Mouse (Mus musculus) left cerebral cortex, postnatal 36 days (tissue): Measurements from ENCODE around the gene Nfya. TPM values are rescaled to one million over a fixed set of nuclear protein-coding genes. Genes with fewer than 3 reads are reported as not detected.

Source experiments
- DNase-seq, 2 experiments: peaks; one replicate each; pipeline ENCODE4 v3.0.0; 2021 to 2022; ENCODE audit warnings: low spot score in 2 of 2, mixed read lengths in 1 of 2
- intact Hi-C: fragments of 180-260 bp; cut with DNase I; formaldehyde crosslinking; loops from one replicate; pipeline ENCODE4 v1.15.1; 2025
- total RNA-seq, 2 experiments: library from RNA; stranded (reverse); gene quantifications; 2 replicates each; pipeline ENCODE4 v1.2.3; 2021

The Nfya gene
- 10 to 100 TPM; 25.4 to 27.9 TPM for total RNA-seq

DNA sequence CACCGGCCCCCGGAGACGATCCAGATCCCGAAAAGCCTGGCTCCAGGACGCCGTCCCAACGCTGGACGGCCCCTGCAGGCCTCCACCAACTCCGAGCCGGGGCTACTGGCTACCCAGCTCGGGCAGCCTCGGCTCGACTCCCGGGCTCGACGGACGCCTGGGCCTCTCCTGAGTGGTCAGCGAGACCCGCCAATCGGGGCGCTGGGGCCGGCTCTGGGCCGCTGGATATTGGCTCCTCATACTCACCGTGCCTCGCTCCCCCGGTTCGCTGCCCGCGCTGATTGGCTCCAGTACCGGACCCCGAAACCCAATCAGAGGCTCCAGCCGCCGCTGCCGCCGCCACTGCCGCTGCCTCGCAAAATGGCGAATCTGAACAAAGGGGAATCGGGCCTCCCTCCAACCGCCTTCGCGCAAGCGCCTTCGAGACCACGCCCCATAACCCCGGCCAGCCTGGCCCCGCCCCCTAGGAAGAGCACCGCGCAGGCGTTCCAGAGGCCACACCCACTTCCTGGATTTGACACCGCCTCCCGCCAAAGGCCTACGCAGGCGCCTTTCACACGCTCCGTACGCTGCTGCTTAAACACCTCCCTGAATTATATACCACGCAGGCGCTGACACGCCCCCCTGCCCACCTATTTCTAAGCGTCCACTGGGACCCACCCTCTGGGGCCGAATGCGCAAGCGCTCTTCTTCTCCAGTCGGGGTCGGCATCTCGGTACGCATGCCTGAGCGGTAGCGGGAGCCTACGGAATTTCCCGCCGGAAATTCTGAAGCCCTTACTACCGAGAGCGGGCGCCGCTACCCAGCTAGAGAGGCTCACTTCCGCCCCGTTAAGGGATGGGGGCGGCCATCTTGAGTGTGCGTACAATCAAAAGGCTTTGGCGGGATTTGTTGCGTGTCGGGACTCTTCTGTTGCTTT is at the start of gene Nfya, which contains the start of gene Oard1:
TSS of gene Nfya (minus strand) at position 527 of the 919 bp plus-strand sequence.
TSS of gene Oard1 (plus strand) at position 635 of the 919 bp plus-strand sequence.
- peak; percentile 100 for DNase-seq
- intact Hi-C loops = loop anchor here (5.0 to 10.0 kb wide), 3 partner anchors 72 to 995 kb away; no protein-coding TSS in a partner anchor

DNA sequence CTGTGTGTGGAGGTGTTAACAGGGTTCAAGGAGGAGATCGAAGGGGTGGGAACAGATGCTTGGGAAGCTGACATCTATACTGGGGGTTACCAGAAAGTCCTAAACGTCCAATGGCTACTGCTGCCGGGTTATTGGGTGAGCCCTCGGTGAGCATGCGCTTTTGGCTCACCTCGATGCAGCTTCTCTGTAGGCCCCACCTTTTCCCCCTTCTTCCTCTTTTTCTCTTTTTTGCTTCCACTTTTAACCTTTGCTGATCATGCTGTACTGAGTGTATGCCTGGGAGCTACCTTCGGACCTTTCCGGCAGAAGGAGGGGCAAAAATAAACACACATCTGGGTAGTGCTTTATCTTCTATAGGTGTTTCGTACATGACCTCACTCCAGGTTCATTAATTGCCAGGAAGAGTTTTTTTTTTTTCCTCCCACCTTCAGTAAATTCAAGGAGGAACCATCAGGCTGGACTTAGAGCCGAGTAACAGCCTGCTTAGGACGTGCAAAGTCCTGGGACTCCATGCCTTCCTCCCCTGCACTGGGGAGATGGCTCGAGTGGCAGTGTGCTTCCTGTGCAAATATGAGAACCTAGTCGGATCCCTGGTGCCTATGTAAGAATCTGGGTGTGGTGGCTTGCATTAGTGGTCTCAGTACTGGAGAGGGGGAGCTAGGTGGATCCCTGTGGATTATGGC is 48.4 kb upstream of the Nfya start:
- no peak for DNase-seq
- intact Hi-C loops = no loop called here

DNA sequence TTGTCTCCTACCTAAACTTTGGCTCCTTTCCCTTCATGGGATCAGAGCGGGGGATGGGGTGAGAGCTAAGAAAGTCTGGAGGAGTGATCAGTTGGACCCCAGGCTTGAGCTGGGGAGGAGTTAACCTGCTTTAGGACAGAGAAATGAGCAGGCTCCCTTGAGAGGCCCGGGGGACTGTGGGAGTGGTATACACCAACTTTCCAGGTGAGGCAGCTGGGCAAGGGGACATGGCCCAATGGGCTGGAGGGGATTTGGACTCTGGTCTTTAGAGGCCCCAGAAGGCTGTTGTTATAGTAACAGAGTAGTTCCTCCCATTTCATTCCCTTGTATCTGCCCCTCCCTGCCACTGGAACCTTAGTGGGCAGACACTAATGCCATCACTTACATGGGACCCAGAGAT is 46.2 kb upstream of the Nfya start:
- no peak for DNase-seq
- intact Hi-C loops = no loop called here

DNA sequence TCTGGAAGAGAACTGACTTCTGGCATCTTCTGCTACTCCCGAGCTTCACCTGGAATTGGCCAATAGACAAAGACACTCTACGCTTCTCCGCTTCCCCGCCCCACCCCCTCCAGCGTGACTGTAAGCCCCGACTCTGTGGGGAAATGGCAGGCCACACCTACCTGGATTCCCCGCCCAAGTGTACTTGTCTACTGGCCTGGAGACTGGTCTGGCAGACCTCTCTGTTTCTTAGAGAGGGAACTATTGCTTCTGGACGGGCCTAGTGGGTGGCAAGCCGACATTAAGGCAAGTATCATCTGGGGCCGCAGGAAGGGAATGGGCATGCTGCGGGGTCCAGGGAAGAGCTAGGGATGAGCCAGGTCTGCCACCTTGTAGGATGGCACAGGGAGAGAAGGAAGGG is 45.0 kb upstream of the Nfya start, which contains the start of gene Unc5cl:
TSS of gene Unc5cl (plus strand) at position 214 of the 400 bp plus-strand sequence.
- DNase-seq = no peak
- intact Hi-C loops = no loop called here

DNA sequence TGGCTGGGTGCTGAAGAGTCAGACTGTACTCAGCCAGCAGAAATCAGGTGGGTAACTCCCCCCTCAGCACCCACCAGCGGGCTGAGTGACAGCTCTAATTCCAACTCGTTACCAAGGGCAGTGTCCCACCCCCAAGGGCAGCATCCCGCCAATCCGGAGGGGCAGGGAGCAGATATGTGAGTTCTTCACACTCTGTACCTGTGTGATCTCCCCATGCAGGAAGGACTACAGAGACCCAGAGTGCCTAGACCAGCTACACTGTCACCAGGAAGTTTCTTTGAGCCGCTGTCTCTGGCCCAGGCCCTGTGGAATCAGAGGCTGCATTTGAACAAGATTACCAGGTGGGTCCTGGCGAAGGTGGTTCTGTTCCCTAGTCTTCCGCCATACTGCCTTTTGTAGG is 44.5 kb upstream of the Nfya start:
- intact Hi-C loops = no loop called here
- DNase-seq = no peak

DNA sequence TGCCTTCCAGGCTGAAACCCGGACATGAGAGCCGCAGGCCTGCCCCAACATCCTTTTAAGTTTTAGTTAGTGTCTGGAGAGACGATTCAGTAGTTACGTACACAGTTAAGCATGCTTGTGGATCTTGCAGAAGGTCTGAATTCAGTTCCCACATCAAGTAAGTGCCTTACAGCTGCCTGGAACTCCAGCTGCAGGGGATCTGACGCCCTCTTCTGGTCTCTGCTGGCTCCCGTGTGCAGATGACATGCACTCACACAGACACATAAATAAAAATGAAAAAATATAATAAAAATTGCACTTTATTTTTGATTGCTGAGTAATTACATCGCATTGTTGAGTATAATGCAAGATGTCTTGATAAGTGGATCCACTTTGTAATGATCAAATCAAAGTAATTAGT is 43.8 kb upstream of the Nfya start:
- DNase-seq = no peak
- intact Hi-C loops = no loop called here

DNA sequence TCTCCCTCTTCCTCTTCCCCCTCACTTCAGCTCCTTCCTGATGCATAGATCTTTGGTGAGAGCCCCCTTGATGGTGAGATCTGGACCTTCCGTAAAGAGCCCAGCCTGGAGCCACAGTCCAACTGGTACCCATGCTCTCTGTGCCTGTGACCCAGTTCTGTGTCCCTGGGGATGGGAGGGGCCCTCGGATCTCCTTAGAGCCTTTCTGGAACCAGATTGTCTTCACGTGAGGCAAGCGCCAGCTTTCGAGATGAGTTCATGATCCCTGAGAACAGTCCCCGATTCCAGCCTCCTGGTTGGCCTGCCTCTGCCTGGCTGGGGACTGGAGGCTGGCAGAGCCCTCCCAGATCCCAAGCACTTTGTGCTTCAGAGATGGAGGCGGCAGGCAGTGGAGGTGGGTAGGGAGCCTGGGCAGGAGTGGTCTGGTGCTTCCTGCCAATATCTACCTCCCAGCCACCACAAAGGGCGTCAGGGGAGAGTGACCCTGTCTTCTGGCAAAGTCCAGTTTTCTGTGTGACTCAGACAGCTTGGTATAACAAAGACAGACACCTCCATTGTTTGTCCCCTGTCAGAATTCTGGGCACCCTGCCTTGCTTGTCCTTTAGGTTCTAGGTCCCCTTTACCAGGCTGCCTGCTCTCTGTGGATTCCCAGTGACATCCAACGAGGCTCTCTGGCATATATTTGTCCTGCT is 42.2 kb upstream of the Nfya start:
- intact Hi-C loops = no loop called here
- DNase-seq = no peak

DNA sequence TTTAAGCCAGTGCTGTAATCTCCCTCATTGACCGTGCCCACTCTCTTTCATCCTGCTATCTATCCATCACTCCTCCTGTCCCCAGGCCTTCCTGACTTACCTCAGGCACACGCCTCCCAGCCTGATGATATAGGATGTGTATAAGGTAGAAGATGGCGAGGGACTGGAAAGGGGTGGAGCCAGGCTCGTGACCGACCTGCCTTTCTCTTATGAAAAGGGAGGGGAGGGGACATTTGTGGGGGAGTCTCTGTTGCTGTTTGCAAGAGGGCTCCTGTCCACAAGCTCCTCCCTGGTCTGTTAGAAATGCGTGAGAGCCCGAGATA is 41.6 kb upstream of the Nfya start, which contains the start of gene Tspo2:
TSS of gene Tspo2 (minus strand) at position 170 of the 323 bp plus-strand sequence.
- intact Hi-C loops = no loop called here
- no peak for DNase-seq

DNA sequence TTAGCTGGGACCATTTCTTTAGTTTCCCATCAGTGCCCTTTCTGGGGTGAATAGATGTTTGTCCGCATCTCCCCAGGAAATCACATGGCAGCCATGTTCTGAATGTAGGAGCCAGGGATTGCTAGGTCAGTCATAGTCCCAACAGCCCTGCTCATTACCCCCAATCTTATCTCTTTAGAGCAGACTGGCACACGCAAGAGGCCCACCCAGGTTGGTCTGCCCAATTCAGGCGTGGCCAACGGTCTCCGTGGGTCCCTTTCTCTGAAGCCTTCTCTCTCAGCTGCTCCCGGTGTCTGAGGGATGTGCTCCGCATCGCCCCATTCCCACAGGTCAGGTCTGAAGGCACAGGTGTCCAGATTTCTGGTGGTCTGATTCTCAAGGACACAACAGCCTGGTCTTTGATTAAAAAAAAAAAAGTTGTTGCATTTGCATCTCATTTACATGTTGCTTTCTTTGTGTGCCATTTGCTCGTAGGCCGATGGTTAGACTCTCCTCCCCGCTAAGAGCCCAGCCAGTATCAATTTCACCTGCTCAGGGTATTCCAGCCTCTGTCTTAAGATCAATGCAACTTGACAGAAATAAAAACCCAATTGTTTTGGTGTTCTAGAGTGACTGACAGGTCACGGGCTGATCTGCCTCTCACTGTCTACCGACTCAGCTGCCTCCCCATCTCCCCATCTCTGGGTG is 41.1 kb upstream of the Nfya start:
- intact Hi-C loops = no loop called here
- no peak for DNase-seq

DNA sequence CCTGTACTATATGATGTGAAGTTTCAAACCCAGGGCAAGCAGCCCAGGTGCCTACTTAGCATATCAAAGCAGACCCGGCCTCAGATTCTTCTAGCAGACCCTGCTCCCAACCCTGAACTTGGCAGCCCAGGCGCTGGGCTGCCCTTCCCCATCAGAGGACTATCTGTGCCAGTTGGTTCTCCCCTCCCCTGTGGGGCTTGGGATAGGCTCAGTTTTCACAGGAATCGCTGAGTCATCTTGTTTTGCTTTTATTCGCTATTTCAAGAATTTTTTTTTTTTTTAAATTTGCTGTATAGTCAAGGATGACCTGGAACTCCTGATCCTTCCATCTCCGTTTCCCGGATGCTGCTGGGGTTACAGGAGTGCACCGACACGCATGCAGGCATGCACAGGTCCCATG is 38.0 kb upstream of the Nfya start:
- intact Hi-C loops = loop anchor here (10.0 kb wide), 1 partner anchor 957 kb away; no protein-coding TSS in a partner anchor
- DNase-seq = no peak

DNA sequence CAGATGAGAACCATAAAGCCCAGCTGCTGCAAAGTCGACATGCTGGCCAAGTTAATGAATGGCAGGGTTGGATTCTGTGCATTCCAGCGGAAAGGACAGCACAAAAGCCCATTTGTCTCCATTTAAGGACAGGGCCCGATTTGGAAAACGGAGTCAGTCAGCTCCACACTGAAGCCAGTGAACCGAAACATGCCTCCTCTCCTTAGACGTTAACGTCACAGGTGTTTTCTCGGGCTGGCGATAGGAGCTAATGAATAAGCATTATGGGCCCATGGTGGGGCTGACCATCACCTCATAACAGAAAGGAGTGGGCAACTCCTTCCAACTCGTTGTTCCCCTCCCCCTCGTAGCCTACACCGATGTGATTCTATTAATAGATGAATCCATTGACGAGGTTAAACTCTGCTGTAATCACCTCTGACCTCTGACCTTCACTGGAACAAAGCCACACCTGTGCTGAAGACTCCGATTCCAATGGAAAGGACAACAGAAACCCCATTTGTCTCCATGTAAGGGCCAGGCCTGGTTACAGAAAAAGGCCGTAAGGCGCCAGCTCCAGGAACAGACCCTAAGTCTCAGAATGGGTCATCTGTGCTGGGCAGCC is 33.9 kb upstream of the Nfya start:
- DNase-seq = no peak
- intact Hi-C loops = loop anchor here (10.0 kb wide), 1 partner anchor 961 kb away; no protein-coding TSS in a partner anchor

DNA sequence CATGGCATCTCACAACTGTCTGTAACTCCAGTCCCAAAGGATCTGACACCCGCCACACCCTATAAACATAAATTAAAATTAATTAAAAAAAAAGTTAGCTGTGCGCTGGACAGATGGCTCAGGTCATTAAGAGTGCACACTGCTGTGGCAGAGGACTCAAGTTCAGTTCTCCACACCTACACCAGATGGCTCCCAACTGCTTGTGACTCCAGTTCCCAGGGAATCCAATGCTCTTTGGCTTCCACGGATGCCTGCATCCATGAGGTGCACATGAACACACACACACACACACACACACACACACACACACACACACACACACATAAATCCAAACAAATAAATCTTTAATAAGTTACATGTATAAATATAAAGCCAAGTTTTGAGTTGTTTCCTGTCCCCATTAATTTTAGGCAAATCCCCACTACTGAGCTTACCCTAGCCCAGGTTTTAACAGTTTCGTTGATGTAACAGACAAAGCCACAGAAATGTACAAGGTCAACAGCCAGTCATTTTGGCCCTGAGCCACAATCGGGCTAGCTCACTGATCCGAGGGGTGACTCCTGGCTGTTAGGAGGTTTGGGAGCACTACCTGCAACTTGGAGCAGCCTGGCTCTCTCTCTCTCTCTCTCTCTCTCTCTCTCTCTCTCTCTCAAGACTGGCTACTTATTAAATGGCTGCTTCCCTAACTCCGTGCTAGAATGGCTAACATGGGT is 33.2 kb upstream of the Nfya start:
- DNase-seq = no peak
- intact Hi-C loops = loop anchor here (10.0 kb wide), 1 partner anchor 962 kb away; no protein-coding TSS in a partner anchor

DNA sequence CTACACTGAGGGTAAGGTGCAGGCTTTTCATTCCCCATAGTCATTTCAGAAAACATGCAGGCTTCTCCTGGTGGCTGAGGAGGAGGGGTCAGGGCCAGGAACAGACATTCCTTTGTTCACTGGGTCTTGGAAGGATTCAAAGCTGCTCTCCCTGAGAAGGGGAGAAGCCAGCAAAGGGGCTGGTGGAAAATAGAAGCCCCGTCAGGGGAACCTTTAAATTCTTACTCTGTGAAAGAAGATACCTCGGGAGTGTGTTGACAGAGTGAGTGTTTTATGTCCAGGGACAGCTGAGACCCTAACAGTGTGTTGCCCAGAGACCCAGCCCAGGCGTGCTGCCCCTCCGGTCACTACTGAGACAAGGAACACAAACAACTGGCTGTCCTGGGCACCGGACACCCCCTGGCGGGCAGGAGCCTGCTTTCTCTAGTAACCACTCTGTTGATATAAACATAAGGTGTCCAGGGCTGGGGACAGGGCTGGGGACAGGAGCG is 27.8 kb upstream of the Nfya start:
- DNase-seq = no peak
- intact Hi-C loops = no loop called here

DNA sequence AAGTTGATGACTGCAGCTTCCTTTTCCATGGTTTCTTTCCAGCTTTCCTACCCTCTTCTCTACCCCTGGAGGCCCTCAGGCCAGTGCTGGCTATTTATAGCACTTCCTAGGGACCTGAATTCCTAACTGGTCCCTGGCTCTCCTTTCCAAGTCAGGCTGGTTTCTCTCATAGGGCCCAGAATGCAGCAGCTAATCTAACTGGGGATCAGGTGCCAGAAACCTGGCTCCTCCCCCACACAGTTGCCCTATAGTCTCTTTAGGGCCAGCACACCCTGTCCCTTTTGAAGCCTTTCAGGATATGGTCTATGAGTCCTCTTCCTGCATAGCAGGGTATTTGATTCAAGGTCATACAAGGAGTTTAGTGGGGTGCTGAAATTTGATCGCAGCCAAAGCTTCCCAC is 26.8 kb upstream of the Nfya start:
- DNase-seq = no peak
- intact Hi-C loops = no loop called here

DNA sequence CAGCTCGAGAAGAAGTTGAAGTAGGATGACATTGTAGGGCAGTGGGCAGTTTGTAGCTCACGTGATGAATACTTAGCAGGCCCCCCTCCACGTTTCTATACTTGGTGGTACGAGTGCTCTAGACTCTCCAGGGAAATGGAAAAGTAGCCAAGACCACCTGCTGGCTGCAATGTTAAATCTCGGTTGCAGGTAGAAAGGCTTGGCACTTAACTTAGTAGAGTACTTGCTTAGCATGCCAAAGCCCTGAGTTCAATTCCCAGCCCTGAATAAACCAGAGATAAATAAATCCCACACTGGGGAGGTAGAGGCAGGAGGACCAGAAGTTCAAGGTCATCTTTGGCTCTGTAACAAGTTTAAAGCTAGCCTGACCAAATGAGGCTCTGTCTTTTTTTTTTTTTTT is 24.8 kb upstream of the Nfya start:
- intact Hi-C loops = no loop called here
- DNase-seq = no peak

DNA sequence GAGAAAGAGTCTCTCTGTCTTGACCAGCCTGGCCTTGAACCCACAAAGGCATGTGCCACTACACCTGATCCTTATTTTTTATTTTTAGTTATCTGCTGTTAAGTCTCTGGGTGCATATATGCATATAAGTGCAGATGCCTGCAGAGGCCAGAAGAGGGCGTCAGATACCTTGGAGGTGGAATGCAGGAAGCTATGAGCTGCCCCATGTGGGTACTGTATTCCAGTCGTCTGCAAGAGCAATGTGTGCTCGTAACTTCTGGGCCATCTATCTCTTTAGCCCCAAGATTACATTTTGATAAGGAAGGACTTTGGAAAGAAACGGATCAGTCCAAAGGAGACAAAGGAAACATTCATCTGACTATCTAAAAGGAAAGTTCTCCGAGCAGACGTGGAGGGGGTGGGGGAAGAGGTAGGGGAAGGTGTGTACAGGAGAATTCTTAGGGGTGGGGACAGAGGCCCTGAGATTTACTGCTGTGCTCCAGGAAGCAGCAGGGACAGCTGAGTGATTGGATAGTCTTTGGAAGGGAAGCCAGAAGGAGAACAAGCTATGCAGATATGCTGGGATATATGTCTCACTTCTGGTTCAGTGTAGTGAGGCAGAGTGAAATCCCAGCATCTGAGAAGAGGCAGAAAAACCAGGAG is 24.1 kb upstream of the Nfya start:
- intact Hi-C loops = no loop called here
- no peak for DNase-seq

DNA sequence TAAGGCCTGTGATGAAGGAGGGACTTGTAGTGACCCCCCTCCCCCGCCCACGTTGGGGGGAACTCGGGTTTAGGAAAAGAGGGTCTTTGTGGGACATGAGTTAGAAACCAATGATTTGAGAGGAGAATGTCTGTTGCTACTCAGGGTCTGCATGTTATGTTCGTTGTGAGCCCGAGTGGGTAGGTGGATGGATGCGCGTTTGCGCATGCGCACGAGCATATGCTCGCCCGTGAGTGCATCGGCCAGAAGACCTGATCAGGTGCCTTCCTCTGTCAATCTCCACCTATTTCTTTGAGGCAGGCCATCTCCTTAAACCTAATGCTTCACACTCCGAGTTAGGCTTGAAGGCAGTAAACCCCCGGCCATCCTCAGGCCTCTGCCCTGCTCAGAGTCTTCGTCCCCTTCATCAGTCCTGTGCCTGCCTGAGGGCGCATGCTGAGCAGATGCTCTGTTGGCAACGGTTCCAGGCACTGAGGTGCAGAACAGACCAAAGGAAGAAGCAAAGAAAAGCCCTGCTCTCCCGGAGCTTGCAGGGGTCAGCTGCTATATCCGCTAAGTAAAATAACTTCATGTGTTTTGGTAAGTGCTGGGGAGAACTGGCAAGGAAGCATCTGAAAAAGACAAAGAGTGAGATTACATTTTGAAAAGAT is 23.4 kb upstream of the Nfya start:
- intact Hi-C loops = no loop called here
- no peak for DNase-seq
